Mouse (Mus musculus): Measurements from ENCODE around the gene Enah.

DNA sequence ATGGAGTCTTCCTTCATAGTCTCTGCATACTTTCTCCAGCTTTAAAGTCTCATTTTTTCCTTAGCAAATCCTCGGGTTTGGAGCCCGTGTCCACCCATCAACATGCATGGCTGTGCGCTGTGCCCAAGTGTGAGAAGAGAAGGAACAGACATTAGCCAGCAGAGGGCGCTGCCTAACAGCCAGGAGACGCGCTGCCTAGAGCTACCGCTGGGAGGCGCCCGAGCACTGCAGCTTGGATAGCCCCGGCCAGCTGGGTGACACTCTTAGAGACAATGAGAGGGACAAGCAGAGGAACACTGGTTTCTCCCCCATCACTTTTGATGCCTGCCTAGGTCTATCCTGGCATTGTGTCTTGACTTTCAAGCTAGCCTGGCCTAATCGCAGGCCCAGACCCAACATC is 131.0 kb downstream of the Enah start:
- TF ChIP-seq CTCF (IDR thresholded peaks at IDR 0.05; ENCODE audit: low read depth) = peak; percentile 100
- TF ChIP-seq EP300 (IDR thresholded peaks at IDR 0.05; ENCODE audit: low read depth) = no peak

Measured in heart, postnatal 0 days (tissue).